Mouse (Mus musculus): ENCODE measurements around the gene Rac3.

GRCm38 (mm10) chr11:120697741-120698140 is 23.5 kb upstream of the Rac3 start:
- TF ChIP-seq TAL1 (IDR thresholded peaks at IDR 0.05; ENCODE audit: low read length), result no peak
- no peak for TF ChIP-seq GATA1 (IDR thresholded peaks at IDR 0.05; ENCODE audit: low read length)

All from erythroblast, embryonic 14.5 days (primary cell).